Mouse (Mus musculus): ENCODE measurements around the gene Plscr2.
"Not testable (repeated sequence)": the region's sequence is repeated elsewhere in the genome, so short reads cannot be mapped to it uniquely, and the experiment has no call there.

The Plscr2 gene

DNA sequence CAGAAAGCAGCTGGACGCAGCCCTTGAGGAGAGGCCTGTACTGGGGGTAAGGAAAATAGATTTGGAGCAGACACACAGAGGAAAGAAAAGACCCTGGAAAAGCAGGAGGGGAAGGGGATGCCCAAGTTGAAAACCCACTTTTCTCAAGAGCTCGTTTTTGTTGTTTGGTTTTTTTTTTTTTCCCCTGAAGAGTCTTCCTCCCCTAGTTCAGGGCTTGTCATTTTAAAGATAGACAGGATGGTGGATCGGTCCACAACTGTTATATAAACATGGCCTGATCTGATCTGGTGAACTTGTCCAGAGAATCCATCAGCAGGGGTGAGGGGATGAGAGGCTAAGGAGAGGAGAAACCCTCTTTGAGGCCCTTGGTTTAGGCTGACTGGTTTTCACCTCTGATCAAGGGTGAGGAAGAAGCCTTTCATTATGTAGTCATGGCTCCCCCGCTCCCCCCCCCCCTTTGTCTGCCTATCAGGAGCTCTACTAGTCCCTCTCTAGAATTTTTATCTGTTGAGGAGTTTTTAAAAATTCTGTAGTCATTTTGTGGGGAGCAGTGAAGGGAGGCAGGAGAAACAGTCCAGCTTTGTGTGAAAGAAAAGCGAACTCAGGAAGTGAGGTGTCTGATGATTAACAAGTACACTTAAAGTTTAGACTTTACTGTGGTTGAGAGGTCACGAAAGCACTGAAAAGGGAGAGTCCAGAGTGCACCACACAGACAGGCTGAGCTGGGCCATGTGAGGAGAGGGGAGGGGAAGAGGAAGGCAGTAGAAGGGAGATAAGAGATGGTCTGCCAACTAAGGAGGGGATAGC is 1.2 kb upstream of the Plscr2 start:
- peak; percentile 76 for DNase-seq

DNA sequence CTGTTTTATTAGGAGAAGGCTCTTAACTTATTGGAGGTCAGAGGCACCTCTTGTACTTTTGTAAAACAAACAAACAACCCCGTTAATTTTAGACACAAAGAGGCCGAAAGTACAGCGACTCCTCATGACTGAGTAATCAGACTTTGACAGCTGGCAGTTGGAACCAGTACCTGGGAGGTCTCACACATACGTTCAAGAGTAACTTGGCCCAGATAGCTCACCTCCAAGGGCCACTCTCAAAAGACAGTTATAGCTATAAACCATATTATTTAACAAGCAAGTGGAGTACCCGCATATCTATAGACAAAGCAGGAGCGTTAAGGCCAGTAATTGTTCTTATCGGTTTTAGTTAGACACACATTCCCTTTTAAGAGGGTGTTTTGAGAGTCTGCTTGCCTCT is 958 bp downstream of the Plscr2 start:
- peak; percentile 60 for DNase-seq

GRCm38 (mm10) chr9:92280048-92280447 is 4.6 kb downstream of the Plscr2 start:
- no peak for DNase-seq

DNA sequence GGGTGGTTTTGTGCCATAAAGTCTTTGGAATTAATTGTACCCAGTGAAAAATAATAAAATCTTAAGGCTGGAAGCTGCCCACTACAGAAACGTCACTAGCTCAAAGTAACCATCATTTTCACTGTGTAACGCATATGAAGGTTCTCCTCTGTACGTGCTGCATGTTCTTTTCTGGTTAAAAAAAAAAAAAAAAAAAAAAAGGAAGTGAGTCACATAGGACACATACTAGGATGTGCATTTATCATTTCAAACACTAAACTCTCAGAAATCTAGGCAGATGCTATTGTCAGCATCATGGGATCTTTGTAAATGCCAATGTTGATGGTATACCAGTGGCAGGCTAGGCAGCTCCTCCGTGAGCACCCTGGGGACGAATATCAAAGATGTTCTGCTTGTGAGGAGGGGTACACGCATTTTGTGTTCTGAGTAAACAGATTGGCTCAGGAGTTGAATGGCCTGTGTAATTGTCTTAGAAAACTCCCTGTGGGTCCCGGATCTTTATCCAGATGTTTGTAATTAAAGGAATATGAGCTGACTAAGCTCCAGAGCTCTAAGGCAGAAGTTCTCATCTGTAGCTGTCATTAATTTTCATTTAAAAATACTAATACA is 7.3 kb downstream of the Plscr2 start:
- DNase-seq, result no peak

GRCm38 (mm10) chr9:92289675-92290074 is 14.3 kb downstream of the Plscr2 start:
- no peak for DNase-seq

GRCm38 (mm10) chr9:92292169-92292568 is 16.8 kb downstream of the Plscr2 start:
- DNase-seq, result peak; percentile 56

GRCm38 (mm10) chr9:92292922-92293321 is 17.5 kb downstream of the Plscr2 start:
- DNase-seq, result no peak

DNA sequence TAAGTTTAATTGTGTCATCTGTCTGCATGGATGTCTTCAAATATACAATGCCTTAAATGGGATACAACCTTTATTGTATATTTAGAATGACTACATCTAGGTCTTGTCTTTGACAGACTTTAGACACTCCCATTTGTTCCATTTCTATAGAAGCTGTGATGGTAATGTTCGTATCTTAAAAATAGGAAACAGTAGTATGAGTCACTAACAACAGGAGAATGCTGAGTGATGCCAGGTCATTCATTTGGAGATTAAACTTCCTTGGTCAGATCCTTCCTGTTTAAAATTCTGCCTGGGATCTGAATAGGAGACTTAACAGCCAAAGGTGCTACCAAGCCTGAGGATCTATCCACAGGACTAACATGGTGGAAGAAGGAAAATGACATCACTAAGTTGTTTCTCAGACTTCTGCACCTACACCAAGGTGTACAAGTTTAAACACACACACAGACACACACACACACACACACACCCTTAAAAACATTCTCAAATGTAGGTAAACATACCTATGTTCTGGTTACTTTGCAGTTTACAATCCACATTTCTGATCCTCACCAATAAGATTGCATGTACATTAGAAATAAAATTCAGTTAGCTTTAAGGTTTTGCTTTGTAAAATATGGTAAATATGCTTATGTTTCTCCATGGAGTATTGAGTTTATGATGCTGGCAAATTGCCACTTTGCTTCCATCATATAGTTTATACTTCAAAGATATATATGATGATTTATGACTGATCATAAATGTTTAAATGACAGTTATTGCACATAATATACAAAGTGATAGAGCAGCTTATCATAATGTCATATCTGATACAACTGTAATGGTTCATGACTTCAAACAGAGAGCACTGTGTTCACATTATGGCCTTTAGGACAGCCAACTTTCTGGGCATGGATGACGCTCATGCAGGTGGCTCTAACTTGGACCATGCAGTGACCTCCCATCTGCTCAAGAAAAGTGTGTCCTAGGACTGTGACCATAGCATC is 18.5 kb downstream of the Plscr2 start:
- no peak for DNase-seq

- DNase-seq, result no peak
Measured at GRCm38 (mm10) chr9:92298288-92298687, 22.9 kb downstream of the Plscr2 start.

- no peak for DNase-seq
Measured at GRCm38 (mm10) chr9:92301213-92301612, 25.8 kb downstream of the Plscr2 start.

DNA sequence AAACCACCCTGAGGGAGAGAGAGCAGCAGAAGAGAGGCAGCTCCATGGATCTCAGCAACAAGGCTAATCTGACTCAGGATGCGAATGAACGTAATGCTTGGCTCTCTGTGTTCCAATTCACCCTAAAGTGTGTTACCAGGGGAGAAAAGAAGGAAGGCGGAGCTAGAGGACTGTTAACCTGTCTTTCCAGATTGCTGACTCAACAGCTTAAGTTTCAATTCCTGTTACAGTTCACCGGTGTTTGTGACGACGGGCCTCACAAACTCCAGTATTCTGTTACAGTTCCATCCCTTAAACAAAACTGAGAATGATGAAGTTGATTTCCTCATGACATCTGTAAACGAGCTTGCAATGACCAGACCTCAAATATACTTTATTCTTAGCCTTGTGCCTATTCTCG is 29.7 kb downstream of the Plscr2 start:
- no peak for DNase-seq

GRCm38 (mm10) chr9:92305620-92306220 is 30.3 kb downstream of the Plscr2 start:
- DNase-seq, result no peak

DNA sequence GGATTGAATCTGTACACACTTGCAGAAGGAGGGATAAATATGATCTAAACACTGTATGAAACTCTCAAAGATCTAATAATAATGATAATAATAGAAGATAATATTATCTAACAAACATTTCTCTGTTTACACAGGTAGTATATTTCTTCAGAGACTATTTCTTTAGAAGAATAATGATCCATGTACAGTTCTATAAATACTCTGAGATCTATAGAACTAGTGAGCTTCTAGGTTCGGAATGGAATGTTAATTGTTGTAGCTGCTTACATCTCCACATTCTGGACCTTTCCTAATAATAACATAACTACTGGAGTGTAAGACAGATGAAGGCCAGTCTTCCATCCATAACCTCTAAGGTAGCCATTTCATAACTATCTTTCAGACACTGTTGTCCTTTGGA is 33.7 kb downstream of the Plscr2 start, which contains the start of gene 1700057G04Rik:
1700057G04Rik (plus strand) TSS at position 301 of the 400 bp plus-strand sequence.
- no peak for DNase-seq

DNA sequence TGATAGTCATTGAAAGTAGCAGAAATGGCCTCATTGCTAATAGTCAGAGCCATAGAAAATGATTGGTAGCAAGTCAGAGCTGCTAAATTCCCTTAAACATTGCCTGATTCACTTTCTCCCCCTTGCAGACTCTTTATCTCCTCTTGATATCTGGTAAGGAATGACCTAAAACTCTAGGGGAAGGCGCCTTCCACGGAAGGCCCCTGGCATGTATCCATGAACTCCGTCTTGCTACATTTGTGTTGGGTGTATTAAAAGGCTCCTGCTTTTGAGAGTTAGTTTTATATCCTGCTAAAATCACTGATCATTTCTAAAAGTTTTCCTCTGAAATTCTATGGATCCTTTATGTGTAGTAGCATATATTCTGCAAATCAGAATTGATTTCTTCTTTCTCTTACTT is 41.4 kb downstream of the Plscr2 start:
- peak; percentile 21 for DNase-seq

- DNase-seq, result not testable (repeated sequence)
Measured at GRCm38 (mm10) chr9:92325936-92326335, 50.5 kb downstream of the Plscr2 start.

DNA sequence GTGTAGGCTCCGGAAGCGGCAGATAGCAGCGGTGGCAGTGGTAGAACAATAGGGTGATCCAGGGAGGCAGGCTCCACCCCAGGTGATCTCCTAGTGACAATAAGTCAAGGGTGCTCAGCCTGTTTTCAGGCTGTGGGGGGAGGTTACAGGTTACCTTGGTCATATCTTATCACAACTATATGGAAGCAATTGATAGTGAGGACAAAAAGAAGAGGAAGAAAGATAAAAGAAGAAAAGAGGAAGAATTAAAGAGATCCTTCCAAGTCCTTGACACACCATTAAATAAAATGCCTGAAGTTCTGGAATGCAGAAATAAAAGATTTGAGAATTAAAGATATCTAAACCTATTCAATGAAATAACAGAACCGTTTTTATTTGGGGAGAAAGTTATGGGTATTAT is 51.4 kb downstream of the Plscr2 start:
- no peak for DNase-seq

DNA sequence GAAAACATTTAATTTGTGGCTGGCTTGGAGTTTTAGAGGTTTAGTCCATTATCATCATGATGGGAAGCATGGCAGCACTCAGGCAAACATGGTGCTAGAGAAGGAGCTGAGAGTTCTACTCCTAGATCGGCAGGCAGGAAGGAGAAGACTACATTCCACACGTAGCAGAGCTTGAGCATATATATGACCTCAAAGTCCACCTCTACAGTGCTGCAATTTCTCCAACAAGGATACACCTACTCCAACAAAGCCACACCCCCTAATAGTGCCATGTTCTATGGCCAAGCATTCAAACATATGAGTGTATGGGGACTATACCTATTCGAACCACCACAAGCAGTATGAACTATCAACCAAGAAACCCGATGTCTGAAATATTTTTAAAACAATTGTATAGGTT is 56.0 kb downstream of the Plscr2 start:
- DNase-seq, result no peak

DNA sequence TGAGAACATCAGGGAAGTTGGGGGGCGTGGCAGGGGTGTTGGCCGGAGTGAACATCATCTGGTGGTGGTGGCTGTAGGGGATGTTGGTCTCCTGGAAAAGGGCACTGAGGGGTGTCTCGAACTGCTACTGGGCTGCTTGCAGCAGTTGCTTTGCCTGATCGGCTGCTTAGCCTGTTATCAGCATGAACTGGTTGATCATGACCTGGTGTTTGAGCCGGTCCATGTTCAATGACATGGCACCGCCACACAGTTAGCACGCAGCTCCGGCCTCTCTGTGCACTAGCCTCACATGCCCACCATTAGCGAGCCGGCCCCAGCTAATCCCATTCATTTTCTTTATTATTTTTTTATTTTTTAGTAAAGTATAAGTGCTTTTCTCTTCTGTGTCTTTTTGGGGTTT is 59.4 kb downstream of the Plscr2 start:
- no peak for DNase-seq

DNA sequence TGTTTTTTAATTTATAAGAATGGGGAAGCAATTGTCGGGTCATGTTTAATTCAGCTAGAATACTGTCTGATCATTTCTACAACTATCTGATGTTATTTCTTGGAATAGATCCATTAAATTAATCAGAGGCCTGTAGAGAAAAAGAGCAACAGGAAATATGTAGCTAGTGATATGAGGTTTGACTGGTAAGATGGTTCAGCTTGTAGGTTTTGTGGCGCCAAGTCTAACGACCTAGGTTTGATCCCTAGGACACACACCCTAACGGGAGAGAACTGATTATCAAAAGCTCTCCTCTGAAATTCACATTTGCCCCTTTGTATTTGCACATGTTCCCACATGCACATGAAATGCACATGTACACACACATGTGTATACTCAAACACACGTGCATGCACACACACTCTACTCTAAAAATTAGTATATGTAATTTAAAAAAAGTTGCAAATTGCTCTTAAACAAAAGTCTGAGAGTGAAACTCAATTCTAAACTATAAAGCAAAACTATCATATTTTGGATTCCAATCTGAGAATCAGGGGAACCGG is 59.9 kb downstream of the Plscr2 start:
- DNase-seq, result no peak

- DNase-seq, result no peak
Measured at GRCm38 (mm10) chr9:92337063-92337462, 61.7 kb downstream of the Plscr2 start.

- DNase-seq, result no peak
Measured at GRCm38 (mm10) chr9:92337661-92338060, 62.3 kb downstream of the Plscr2 start.

DNA sequence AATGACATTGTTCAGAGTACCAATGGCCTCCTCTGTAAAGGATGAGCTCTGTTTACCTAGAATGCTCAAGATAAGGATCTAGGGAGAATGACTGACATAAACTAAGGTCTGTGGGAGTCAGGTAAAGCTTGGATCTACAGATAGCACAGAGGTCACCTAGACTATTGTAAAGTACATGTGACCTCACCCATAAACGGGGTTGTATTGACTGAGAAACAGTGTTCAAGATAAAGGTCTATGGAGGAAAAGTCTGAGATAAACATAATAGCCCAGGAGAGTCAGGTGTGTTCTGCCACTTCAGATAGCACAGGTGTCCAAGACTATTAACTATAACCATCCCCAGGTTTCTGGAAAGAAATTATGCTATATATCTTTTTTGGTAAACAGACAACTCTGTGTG is 63.6 kb downstream of the Plscr2 start:
- DNase-seq, result no peak
